ENCODE assay signal across 10 mouse cellular contexts in the genomic region with DNA sequence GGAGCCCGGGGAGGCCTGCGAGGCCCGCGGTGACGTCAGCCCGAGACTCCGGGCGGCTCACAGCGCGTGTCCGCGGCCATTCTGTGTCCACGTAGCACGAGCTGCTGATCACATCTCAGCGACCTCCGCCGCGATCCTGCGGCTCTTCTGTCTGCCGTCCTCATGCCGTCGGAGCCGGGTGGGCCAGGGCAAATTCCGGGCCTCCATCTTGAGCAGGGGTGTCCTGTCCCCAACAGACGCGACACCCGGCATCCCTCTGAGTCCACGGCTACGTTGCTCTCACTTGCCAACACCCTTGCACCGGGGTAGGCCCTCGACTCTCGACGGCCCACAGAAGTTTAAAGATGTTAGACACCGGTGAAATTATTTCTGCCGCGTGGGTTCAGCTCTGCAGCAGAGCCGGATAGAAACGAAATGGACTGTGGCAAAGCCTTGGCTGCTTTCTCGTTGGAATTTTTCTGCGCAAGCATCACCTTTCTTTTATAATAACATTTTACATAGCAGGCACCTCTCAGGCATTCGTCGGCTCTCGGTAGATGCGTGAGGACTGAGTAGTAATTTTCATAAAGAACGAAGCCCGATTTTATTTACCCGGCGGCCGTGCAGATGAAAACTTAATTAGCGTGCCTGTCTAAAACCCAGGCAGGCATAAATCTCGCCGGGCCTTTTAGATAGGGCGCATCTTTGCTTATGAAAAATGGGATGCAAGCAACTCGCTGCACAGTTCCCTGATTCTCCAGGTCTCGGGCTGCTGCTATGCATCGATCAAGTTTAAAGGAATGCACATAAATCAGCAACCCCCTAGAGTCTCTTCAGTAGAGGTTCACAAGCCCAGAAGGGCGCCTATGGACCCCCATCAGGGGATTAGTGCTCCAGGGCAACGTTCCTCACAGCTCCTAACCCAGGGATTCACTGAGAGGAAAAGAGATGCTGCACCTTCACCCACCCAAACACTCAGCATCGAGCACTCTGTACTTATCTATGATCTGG. TPM values are rescaled to one million over a fixed set of nuclear protein-coding genes. Genes with fewer than 3 reads are reported as not detected.
DNase-seq lines count a peak whose midpoint lies in the region; ATAC-seq and TF ChIP-seq lines count a peak whose summit lies in the region.
"Had no signal": no experiment of that assay in that cellular context is flagged by ENCODE, and none has a peak within 500 bp of the region (broad histone marks: within the 10 kb centered on the region; RNA-seq: fewer than 3 reads in every experiment).

No protein-coding gene starts in this region.

- peak; percentile 71 for DNase-seq in forebrain, embryonic 11.5 days (ENCODE audit: low spot score)
- peak; percentile 63 for DNase-seq in midbrain, embryonic 10.5 days (ENCODE audit: low spot score)
- DNase-seq in midbrain, postnatal 0 days (ENCODE audit: low spot score): no peak
- DNase-seq in kidney, postnatal 10 days: peak; percentile 42
- DNase-seq in urinary bladder, adult 2 months (ENCODE audit: low spot score): peak; percentile 76
- no peak for DNase-seq in frontal cortex, postnatal 25 days (ENCODE audit: low spot score in 2 of 2)
- no peak for DNase-seq in spleen, adult 18-20 months

- H3K4me3 ChIP-seq in forebrain, embryonic 11.5 days (ENCODE audit: low read depth, low read length): no peak overlapping the region
- no peak overlapping the region for H3K4me3 ChIP-seq in forebrain, embryonic 16.5 days (replicated peaks; ENCODE audit: low read length)
- H3K4me3 ChIP-seq in midbrain, embryonic 10.5 days: peak overlapping the region; percentile 17; the same call in 1 of the 2 replicates
- H3K4me3 ChIP-seq in midbrain, postnatal 0 days (ENCODE audit: low read depth, low read length): no peak overlapping the region
- H3K4me3 ChIP-seq: erythroblast, embryonic 14.5 days had no signal

- no peaks in the 10 kb centered on the region for H3K36me3 ChIP-seq in forebrain, embryonic 11.5 days (ENCODE audit: control insufficient read depth, insufficient read depth, low read length)
- no peaks in the 10 kb centered on the region for H3K36me3 ChIP-seq in forebrain, embryonic 16.5 days (ENCODE audit: control insufficient read depth, insufficient read depth)
- H3K36me3 ChIP-seq in midbrain, embryonic 10.5 days: no peaks in the 10 kb centered on the region
- no peaks in the 10 kb centered on the region for H3K36me3 ChIP-seq in midbrain, postnatal 0 days (ENCODE audit: insufficient read depth, low read length)

- no peaks in the 10 kb centered on the region for H3K9me3 ChIP-seq in forebrain, embryonic 11.5 days (ENCODE audit: control insufficient read depth, low read length)
- H3K9me3 ChIP-seq in forebrain, embryonic 16.5 days (ENCODE audit: control insufficient read depth, low read length): no peaks in the 10 kb centered on the region
- no peaks in the 10 kb centered on the region for H3K9me3 ChIP-seq in midbrain, embryonic 10.5 days (replicated peaks)
- no peaks in the 10 kb centered on the region for H3K9me3 ChIP-seq in midbrain, postnatal 0 days (ENCODE audit: low read length)

- WGBS in forebrain, embryonic 11.5 days: under 1% methylated on average over 59 of the region's 59 CpGs
- under 1% methylated on average over 59 of the region's 59 CpGs for WGBS in forebrain, embryonic 16.5 days
- under 1% methylated on average over 59 of the region's 59 CpGs for WGBS in midbrain, embryonic 10.5 days
- WGBS in midbrain, postnatal 0 days: 1% methylated on average over 59 of the region's 59 CpGs

- no peak overlapping the region for H3K4me2 ChIP-seq in forebrain, embryonic 11.5 days (ENCODE audit: low read depth, low read length, severe bottlenecking)
- H3K4me2 ChIP-seq in forebrain, embryonic 16.5 days (ENCODE audit: low read length): no peak overlapping the region
- H3K4me2 ChIP-seq in midbrain, postnatal 0 days (ENCODE audit: low read depth, low read length, poor library complexity, severe bottlenecking): no peak overlapping the region

- no peak for ATAC-seq in forebrain, embryonic 11.5 days (replicated peaks; ENCODE audit: low FRiP score)
- ATAC-seq in forebrain, embryonic 16.5 days: no peak
- ATAC-seq in midbrain, postnatal 0 days (ENCODE audit: low FRiP score): no peak

- no peak for TF ChIP-seq CTCF in midbrain, postnatal 0 days (IDR thresholded peaks at IDR 0.05)

- peaks cover 89% of the 10 kb centered on the region for H3K27me3 ChIP-seq in forebrain, embryonic 11.5 days (ENCODE audit: control insufficient read depth, insufficient read depth, low read length)
- H3K27me3 ChIP-seq in forebrain, embryonic 16.5 days (replicated peaks; ENCODE audit: control insufficient read depth, insufficient read depth, low read length): peaks cover 76% of the 10 kb centered on the region
- H3K27me3 ChIP-seq in midbrain, embryonic 10.5 days (ENCODE audit: low read depth, poor library complexity, severe bottlenecking): peaks cover 100% of the 10 kb centered on the region
- peaks cover 75% of the 10 kb centered on the region for H3K27me3 ChIP-seq in midbrain, postnatal 0 days (ENCODE audit: insufficient read depth, low read length)

- no peak overlapping the region for H3K27ac ChIP-seq in forebrain, embryonic 11.5 days (ENCODE audit: low read depth, low read length)
- H3K27ac ChIP-seq in forebrain, embryonic 16.5 days (ENCODE audit: low read length): no peak overlapping the region
- H3K27ac ChIP-seq in midbrain, embryonic 10.5 days (replicated peaks): no peak overlapping the region
- H3K27ac ChIP-seq in midbrain, postnatal 0 days (ENCODE audit: low read depth, low read length): no peak overlapping the region

- H3K4me1 ChIP-seq in forebrain, embryonic 11.5 days (replicated peaks; ENCODE audit: control insufficient read depth, insufficient read depth, low read length): peaks cover 3% of the 10 kb centered on the region; the same call in 1 of the 2 replicates
- peaks cover 4% of the 10 kb centered on the region; the same call in 1 of the 2 replicates for H3K4me1 ChIP-seq in forebrain, embryonic 16.5 days (replicated peaks; ENCODE audit: control insufficient read depth, insufficient read depth, low read length)
- H3K4me1 ChIP-seq in midbrain, embryonic 10.5 days: peaks cover 5% of the 10 kb centered on the region
- no peaks in the 10 kb centered on the region for H3K4me1 ChIP-seq in midbrain, postnatal 0 days (ENCODE audit: insufficient read depth, low read length)

- H3K9ac ChIP-seq in forebrain, embryonic 11.5 days (ENCODE audit: low read length): no peak overlapping the region
- no peak overlapping the region for H3K9ac ChIP-seq in forebrain, embryonic 16.5 days (replicated peaks; ENCODE audit: low read depth, low read length)
- H3K9ac ChIP-seq in midbrain, postnatal 0 days (replicated peaks; ENCODE audit: low read length, poor library complexity, severe bottlenecking): no peak overlapping the region

RNA-seq across cellular contexts. Expression of a gene that starts 6.9 kb away (rescaled TPM):
- not detected in 2 replicates for polyA plus RNA-seq in forebrain, embryonic 11.5 days (2014; fragmentation: Nextera tagmentation; extraction: Ambion mirVana)
- not detected in 2 replicates for polyA plus RNA-seq in forebrain, embryonic 16.5 days (2015; fragmentation: Nextera tagmentation; extraction: Ambion mirVana)
- not detected in 2 replicates for polyA plus RNA-seq in midbrain, embryonic 10.5 days (2016; fragmentation: Nextera tagmentation; extraction: Ambion mirVana)
- not detected in 2 replicates for total RNA-seq in midbrain, postnatal 0 days (2014; rRNA removed)
- polyA plus RNA-seq in midbrain, postnatal 0 days (2015; fragmentation: Nextera tagmentation; extraction: Ambion mirVana): not detected in 2 replicates
- 32.5 and 40.7 TPM in 2 replicates for polyA plus RNA-seq in urinary bladder, adult 2 months (2012; rRNA removed)
- total RNA-seq: adrenal gland, adult 18-20 months had no signal
- polyA plus RNA-seq: erythroblast, embryonic 14.5 days had no signal

RNA-seq across cellular contexts. Expression of a gene that starts 8.2 kb away (rescaled TPM):
- not detected in 2 replicates for polyA plus RNA-seq in forebrain, embryonic 11.5 days (2014; fragmentation: Nextera tagmentation; extraction: Ambion mirVana)
- polyA plus RNA-seq in forebrain, embryonic 16.5 days (2015; fragmentation: Nextera tagmentation; extraction: Ambion mirVana): 0.14 TPM in 1 of 2 replicates, not detected in the other
- not detected in 2 replicates for polyA plus RNA-seq in midbrain, embryonic 10.5 days (2016; fragmentation: Nextera tagmentation; extraction: Ambion mirVana)
- not detected in 2 replicates for total RNA-seq in midbrain, postnatal 0 days (2014; rRNA removed)
- not detected in 2 replicates for polyA plus RNA-seq in midbrain, postnatal 0 days (2015; fragmentation: Nextera tagmentation; extraction: Ambion mirVana)
- polyA plus RNA-seq in urinary bladder, adult 2 months (2012; rRNA removed): 25.4 and 29.2 TPM in 2 replicates
- total RNA-seq: adrenal gland, adult 18-20 months had no signal
- polyA plus RNA-seq: erythroblast, embryonic 14.5 days had no signal

RNA-seq across cellular contexts. Expression of a gene that starts 13.2 kb away (rescaled TPM):
- polyA plus RNA-seq in forebrain, embryonic 11.5 days (2014; fragmentation: Nextera tagmentation; extraction: Ambion mirVana): not detected in 2 replicates
- polyA plus RNA-seq in forebrain, embryonic 16.5 days (2015; fragmentation: Nextera tagmentation; extraction: Ambion mirVana): 0.29 TPM in 1 of 2 replicates, not detected in the other
- polyA plus RNA-seq in midbrain, embryonic 10.5 days (2016; fragmentation: Nextera tagmentation; extraction: Ambion mirVana): 0.06 TPM in 1 of 2 replicates, not detected in the other
- total RNA-seq in midbrain, postnatal 0 days (2014; rRNA removed): not detected in 2 replicates
- not detected in 2 replicates for polyA plus RNA-seq in midbrain, postnatal 0 days (2015; fragmentation: Nextera tagmentation; extraction: Ambion mirVana)
- polyA plus RNA-seq in urinary bladder, adult 2 months (2012; rRNA removed): 79.4 and 93.6 TPM in 2 replicates
- polyA plus RNA-seq: erythroblast, embryonic 14.5 days had no signal

RNA-seq across cellular contexts. Expression of a gene that starts 22.9 kb away (rescaled TPM):
- not detected in 2 replicates for polyA plus RNA-seq in forebrain, embryonic 11.5 days (2014; fragmentation: Nextera tagmentation; extraction: Ambion mirVana)
- polyA plus RNA-seq in forebrain, embryonic 16.5 days (2015; fragmentation: Nextera tagmentation; extraction: Ambion mirVana): 0.30 TPM in 1 of 2 replicates, not detected in the other
- not detected in 2 replicates for polyA plus RNA-seq in midbrain, embryonic 10.5 days (2016; fragmentation: Nextera tagmentation; extraction: Ambion mirVana)
- not detected in 2 replicates for total RNA-seq in midbrain, postnatal 0 days (2014; rRNA removed)
- not detected in 2 replicates for polyA plus RNA-seq in midbrain, postnatal 0 days (2015; fragmentation: Nextera tagmentation; extraction: Ambion mirVana)
- 48.1 and 60.0 TPM in 2 replicates for polyA plus RNA-seq in urinary bladder, adult 2 months (2012; rRNA removed)
- polyA plus RNA-seq: erythroblast, embryonic 14.5 days had no signal

RNA-seq across cellular contexts. Expression of a gene that starts 32.2 kb away (rescaled TPM):
- not detected in 2 replicates for polyA plus RNA-seq in forebrain, embryonic 11.5 days (2014; fragmentation: Nextera tagmentation; extraction: Ambion mirVana)
- polyA plus RNA-seq in forebrain, embryonic 16.5 days (2015; fragmentation: Nextera tagmentation; extraction: Ambion mirVana): not detected in 2 replicates
- polyA plus RNA-seq in midbrain, embryonic 10.5 days (2016; fragmentation: Nextera tagmentation; extraction: Ambion mirVana): not detected in 2 replicates
- not detected in 2 replicates for total RNA-seq in midbrain, postnatal 0 days (2014; rRNA removed)
- polyA plus RNA-seq in midbrain, postnatal 0 days (2015; fragmentation: Nextera tagmentation; extraction: Ambion mirVana): not detected in 2 replicates
- 27.6 and 28.6 TPM in 2 replicates for polyA plus RNA-seq in urinary bladder, adult 2 months (2012; rRNA removed)

Comparison
In these comparisons a context has a peak if more than half of its experiments do, and no peak if none do; other contexts are left out.
1. DNase-seq: peak in forebrain, embryonic 11.5 days (single experiment), midbrain, embryonic 10.5 days (single experiment), kidney, postnatal 10 days (single experiment) and urinary bladder, adult 2 months (single experiment); none in midbrain, postnatal 0 days (single experiment), frontal cortex, postnatal 25 days (0 of 2) and spleen, adult 18-20 months (0 of 2).
2. RNA of a gene that starts 6.9 kb away (polyA plus RNA-seq): 32.5 to 40.7 TPM in urinary bladder, adult 2 months; not detected in forebrain, embryonic 11.5 days, not detected in forebrain, embryonic 16.5 days, not detected in midbrain, embryonic 10.5 days and not detected in midbrain, postnatal 0 days; every median in the first group is over 10 times any median in the second.
3. RNA of a gene that starts 8.2 kb away (polyA plus RNA-seq): 25.4 to 29.2 TPM in urinary bladder, adult 2 months; not detected in forebrain, embryonic 11.5 days, 0.14 TPM in forebrain, embryonic 16.5 days, not detected in midbrain, embryonic 10.5 days and not detected in midbrain, postnatal 0 days; every median in the first group is over 10 times any median in the second.
4. RNA of a gene that starts 13.2 kb away (polyA plus RNA-seq): 79.4 to 93.6 TPM in urinary bladder, adult 2 months; 0.06 TPM in midbrain, embryonic 10.5 days, not detected in forebrain, embryonic 11.5 days, 0.29 TPM in forebrain, embryonic 16.5 days and not detected in midbrain, postnatal 0 days; every median in the first group is over 10 times any median in the second.